Mouse (Mus musculus) forebrain, embryonic 16.5 days (tissue): ENCODE data around the gene Atxn7l1. TPM values are rescaled to one million over a fixed set of nuclear protein-coding genes. Genes with fewer than 3 reads are reported as not detected.

Experiments
- ATAC-seq: fragments of 200-750 bp; cut with Nextera tagmentation; 2 replicates; pipeline ENCODE4 v1.8.0; 2017; ENCODE audit warnings: mild to moderate bottlenecking, moderate library complexity
- H3K27ac ChIP-seq: fragments of 300-500 bp; sonication (generic); 2 replicates; pipeline ENCODE4 v1.5.1; 2014; ENCODE audit warnings: low read length, control low read depth
- H3K27me3 ChIP-seq: fragments of 300-500 bp; sonication (generic); replicated peaks from 2 replicates; pipeline ENCODE4 v1.6.1; 2014; ENCODE audit warnings: low read length; ENCODE audit not compliant: control insufficient read depth, insufficient read depth
- H3K36me3 ChIP-seq: fragments of 300-500 bp; sonication (generic); 2 replicates; pipeline ENCODE4 v1.6.1; 2014; ENCODE audit not compliant: control insufficient read depth, insufficient read depth
- H3K4me1 ChIP-seq: fragments of 300-500 bp; sonication (generic); replicated peaks from 2 replicates; pipeline ENCODE4 v1.6.1; 2014; ENCODE audit warnings: low read length; ENCODE audit not compliant: control insufficient read depth, insufficient read depth
- H3K4me2 ChIP-seq: fragments of 300-500 bp; sonication (generic); 2 replicates; pipeline ENCODE4 v1.6.1; 2014; ENCODE audit warnings: mild to moderate bottlenecking, low read length, control low read depth
- H3K4me3 ChIP-seq: fragments of 300-500 bp; sonication (generic); replicated peaks from 2 replicates; pipeline ENCODE4 v1.5.1; 2014; ENCODE audit warnings: mild to moderate bottlenecking, low read length, control low read depth
- H3K9ac ChIP-seq: fragments of 300-500 bp; sonication (generic); replicated peaks from 2 replicates; pipeline ENCODE4 v1.6.1; 2014; ENCODE audit warnings: low read depth, low read length, control low read depth
- H3K9me3 ChIP-seq: fragments of 300-500 bp; sonication (generic); 2 replicates; pipeline ENCODE4 v1.6.1; 2016; ENCODE audit warnings: low read length; ENCODE audit not compliant: control insufficient read depth
- WGBS: fragments of 180-500 bp; shearing (Covaris S2); extraction: QIAGEN DNeasy Blood & Tissue Kit; methylation state at CpG from one replicate; pipeline ENCODE4 v1.1.7; 2014; 5-methylcytosine and 5-hydroxymethylcytosine counted together
- polyA plus RNA-seq: library from polyadenylated mRNA; unstranded; fragments of >200 nt; fragmentation: Nextera tagmentation; extraction: Ambion mirVana; gene quantifications from 2 replicates; pipeline ENCODE4 v1.2.1, GENCODE M21; 2015

Gene Atxn7l1
- polyA plus RNA-seq, 1 experiment from 2014 or later = 19.9 TPM

DNA sequence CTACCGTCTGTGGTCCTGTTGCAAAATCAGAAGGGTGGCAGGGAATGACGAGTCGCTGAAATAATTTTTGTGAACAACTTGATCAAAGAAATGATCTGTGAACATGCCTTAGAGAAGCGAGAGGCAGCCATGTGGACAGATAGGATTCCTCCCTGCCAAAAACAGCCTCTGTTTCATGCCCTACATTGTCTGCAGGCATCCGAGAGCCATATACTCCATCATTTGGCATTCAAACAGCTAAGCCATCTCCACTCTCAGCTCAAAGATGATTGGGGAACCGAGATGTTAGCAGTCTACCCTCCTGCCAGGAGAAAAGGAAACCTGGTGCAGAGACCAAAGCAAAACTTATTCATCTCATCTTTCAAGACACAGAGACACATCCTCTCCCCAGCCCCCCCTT, 193.2 kb downstream of the Atxn7l1 start:
- no peak overlapping the region for H3K4me2 ChIP-seq
- no peak overlapping the region for H3K4me3 ChIP-seq
- no peaks in the 10 kb centered on the region for H3K27me3 ChIP-seq
- no peaks in the 10 kb centered on the region for H3K36me3 ChIP-seq
- no peaks in the 10 kb centered on the region for H3K9me3 ChIP-seq
- WGBS = 48% methylated on average over 6 of the region's 6 CpGs
- H3K4me1 ChIP-seq = peaks cover 50% of the 10 kb centered on the region
- ATAC-seq = peak; percentile 3
- H3K27ac ChIP-seq = peak overlapping the region; percentile 77
- H3K9ac ChIP-seq = no peak overlapping the region

DNA sequence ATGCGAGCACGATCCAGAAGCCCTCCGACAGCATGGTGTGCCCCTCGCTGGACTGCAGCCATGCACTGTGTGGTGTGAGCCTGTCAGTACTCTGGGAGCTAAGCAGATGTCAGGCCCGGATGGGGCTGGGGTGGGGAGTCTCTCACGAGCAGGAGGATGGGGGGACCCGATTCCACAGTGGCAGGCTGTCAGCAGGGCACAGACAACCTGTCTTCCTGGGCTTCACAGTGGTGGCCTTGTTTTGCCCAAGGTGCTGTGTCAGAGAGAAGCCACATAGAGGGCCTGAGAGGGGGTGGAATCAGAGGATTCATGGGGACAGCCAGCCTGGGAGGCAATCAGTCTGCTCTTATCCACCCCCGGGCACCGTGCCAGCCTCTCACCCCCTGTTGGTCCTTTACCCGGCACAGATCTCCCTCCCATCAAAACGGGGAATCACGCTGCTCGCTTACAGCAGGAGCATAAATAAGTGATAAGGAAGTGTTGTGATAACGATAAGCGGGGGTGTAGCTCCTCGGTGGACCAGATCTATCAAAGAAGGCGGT, 193.9 kb downstream of the Atxn7l1 start:
- H3K4me1 ChIP-seq = peaks cover 47% of the 10 kb centered on the region
- no peak overlapping the region for H3K4me3 ChIP-seq
- H3K27me3 ChIP-seq = no peaks in the 10 kb centered on the region
- 21% methylated on average over 17 of the region's 17 CpGs for WGBS
- H3K9me3 ChIP-seq = no peaks in the 10 kb centered on the region
- peak overlapping the region; percentile 35 for H3K9ac ChIP-seq
- peak; percentile 86 for ATAC-seq
- H3K36me3 ChIP-seq = no peaks in the 10 kb centered on the region
- peak overlapping the region; percentile 77 for H3K27ac ChIP-seq
- peak overlapping the region; percentile 29 for H3K4me2 ChIP-seq

DNA sequence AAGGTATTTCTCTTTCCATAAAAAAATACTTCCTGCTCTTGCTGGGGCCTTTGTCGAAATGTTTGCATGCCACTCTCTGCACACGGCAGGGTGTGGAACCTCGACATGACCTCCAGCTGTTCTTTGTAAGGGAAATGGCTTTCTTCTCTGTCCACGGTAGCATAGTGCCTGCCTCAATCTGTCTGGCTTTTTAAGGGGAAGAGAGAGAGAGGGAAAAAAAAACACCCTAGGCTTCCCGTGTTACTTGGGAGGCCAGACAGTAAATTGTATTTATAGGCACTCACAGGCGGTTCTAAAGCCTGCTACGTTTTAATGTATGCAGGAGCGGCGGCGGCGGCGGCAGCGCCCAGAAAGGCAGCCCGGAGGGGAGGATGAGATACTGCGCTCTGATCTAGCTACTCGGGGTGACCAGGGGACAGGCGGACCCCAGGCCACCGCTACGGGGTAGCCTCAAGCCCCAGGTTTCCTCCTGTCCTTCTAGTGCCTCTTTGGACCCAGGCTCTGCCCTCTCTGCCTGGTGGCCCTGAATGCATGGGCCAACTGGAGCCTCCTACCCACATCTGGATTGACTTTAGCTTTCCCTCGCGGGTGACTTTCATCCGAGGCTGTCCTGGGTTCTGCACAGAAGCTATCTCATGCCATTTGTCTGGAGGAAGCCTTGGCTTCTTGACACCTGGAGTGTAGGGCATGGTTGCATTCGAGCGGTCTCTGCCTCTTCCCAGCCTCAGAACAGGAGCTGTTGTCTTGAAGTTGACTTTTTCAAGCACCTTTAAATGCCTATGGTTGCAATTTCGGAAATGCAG, 197.7 kb downstream of the Atxn7l1 start:
- H3K27ac ChIP-seq = peak overlapping the region; percentile 16; the same call in 1 of the 2 replicates
- no peaks in the 10 kb centered on the region; the same call in 1 of the 2 replicates for H3K36me3 ChIP-seq
- peak overlapping the region; percentile 55 for H3K9ac ChIP-seq
- WGBS = 14% methylated on average over 25 of the region's 25 CpGs
- no peak overlapping the region for H3K4me3 ChIP-seq
- H3K4me2 ChIP-seq = peak overlapping the region; percentile 41
- ATAC-seq = peak; percentile 27; the same call in 1 of the 2 replicates
- H3K9me3 ChIP-seq = no peaks in the 10 kb centered on the region
- peaks cover 36% of the 10 kb centered on the region for H3K4me1 ChIP-seq
- no peaks in the 10 kb centered on the region for H3K27me3 ChIP-seq

DNA sequence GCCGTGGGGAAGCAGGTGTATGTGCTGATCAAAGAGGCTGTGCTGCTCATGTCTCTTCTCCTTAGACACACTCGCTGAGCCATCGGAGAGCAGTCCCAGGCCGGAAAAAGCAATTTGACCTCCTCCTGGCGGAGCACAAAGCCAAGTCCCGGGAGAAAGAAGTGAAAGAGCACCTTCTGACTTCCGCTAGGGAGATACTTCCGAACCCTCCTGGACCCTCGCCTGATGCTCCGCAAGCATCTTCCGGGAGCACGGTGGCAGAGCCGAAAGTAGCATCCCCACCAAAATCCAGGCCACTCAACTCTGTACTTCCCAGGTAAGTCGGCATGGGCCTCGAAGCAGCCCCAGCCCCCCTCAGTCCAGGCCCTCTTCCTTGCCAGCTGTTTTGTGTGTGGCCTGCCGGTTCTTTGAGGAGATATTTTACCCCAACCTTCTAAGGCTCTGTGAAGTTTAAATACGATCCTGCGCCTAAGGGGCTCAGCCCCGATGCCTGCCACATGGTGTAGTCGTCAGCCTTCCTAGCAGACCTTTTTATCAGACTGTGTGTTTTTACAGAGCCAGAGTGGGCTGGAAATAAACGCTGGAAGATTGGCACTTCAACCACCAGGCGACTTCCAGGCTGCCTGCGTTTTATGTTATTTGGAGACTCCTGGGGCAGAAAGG, 198.4 kb downstream of the Atxn7l1 start:
- Histone ChIP-seq H3K4me2 (peak overlapping the region; percentile 41; the same call in 1 of the 2 replicates), H3K27me3 (no peaks in the 10 kb centered on the region), H3K4me1 (peaks cover 29% of the 10 kb centered on the region), H3K36me3 (no peaks in the 10 kb centered on the region; the same call in 1 of the 2 replicates), H3K9me3 (no peaks in the 10 kb centered on the region), H3K9ac (peak overlapping the region; percentile 55), H3K27ac (no peak overlapping the region), H3K4me3 (no peak overlapping the region; the same call in 1 of the 2 replicates)
- WGBS = 42% methylated on average over 23 of the region's 23 CpGs
- ATAC-seq = no peak

DNA sequence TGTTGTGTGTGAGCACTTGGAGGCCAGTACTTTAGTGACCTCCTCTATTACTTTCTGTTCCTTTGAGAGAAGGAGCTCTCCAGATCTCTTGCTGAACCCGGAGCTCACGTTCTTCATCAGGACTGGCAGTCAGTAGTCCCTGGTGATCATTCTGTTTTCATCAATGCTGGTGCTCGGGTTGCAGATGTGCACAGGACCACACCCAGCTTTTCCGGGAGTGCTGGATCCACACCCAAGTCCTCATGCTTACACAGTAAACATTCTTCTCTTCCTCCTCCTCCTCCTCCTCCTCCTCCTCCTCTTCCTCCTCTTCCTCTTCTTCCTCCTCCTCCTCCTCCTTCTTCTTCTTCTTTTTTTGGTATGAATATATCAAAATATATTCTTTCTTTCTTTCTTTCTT, 205.2 kb downstream of the Atxn7l1 start:
- no peak overlapping the region for H3K4me2 ChIP-seq
- no peak for ATAC-seq
- H3K4me3 ChIP-seq = no peak overlapping the region
- no peaks in the 10 kb centered on the region for H3K9me3 ChIP-seq
- no peaks in the 10 kb centered on the region for H3K4me1 ChIP-seq
- H3K36me3 ChIP-seq = no peaks in the 10 kb centered on the region; the same call in 1 of the 2 replicates
- H3K27me3 ChIP-seq = no peaks in the 10 kb centered on the region
- no peak overlapping the region for H3K9ac ChIP-seq
- 88% methylated on average over 4 of the region's 4 CpGs for WGBS
- H3K27ac ChIP-seq = no peak overlapping the region

DNA sequence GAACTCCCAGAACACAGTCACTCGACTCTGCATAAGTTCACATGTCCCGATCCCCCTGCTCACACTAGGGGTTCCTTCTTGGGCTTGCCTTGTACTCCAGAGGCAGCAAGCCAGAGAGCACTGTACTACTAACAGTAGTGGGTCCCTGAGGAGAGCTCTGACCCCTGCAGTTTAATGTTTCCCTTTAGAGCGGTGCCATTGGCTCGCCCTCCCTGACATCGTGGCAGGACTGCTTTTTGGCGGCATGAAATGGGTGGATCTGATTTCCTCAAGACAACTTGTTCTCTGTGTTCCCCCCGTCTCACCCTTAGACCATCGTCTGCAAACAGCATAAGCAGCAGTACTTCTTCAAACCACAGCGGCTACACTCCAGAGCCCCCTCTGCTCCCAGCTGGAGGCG, 210.9 kb downstream of the Atxn7l1 start:
- Histone ChIP-seq H3K9me3 (no peaks in the 10 kb centered on the region), H3K36me3 (no peaks in the 10 kb centered on the region), H3K27ac (no peak overlapping the region), H3K4me3 (no peak overlapping the region), H3K4me2 (no peak overlapping the region), H3K9ac (no peak overlapping the region), H3K27me3 (no peaks in the 10 kb centered on the region), H3K4me1 (peaks cover 12% of the 10 kb centered on the region)
- no peak for ATAC-seq
- whole genome bisulfite sequencing = 93% methylated on average over 10 of the region's 10 CpGs

DNA sequence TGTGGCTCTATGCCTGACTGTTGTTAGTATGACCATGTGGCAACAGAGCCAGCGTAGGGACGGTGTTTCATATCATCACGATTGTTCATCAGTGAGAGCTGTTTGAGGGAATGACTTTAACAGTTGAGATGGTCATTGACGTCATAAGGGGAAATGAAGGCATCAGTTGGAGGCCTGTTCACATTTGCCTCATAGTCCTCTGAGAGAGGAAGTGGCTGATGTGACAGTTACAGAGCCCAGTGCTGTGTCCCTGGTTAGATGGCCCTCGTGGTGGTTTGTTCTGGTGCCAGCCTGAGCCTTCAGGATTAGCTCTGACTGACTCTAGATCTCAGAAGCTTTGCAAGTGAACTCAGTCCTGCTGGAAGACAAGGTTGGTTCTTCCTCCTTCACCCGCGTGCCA, 211.7 kb downstream of the Atxn7l1 start:
- no peak overlapping the region for H3K4me2 ChIP-seq
- H3K36me3 ChIP-seq = no peaks in the 10 kb centered on the region
- peaks cover 12% of the 10 kb centered on the region for H3K4me1 ChIP-seq
- H3K4me3 ChIP-seq = no peak overlapping the region
- H3K9me3 ChIP-seq = no peaks in the 10 kb centered on the region
- H3K27me3 ChIP-seq = no peaks in the 10 kb centered on the region
- H3K27ac ChIP-seq = no peak overlapping the region
- no peak overlapping the region for H3K9ac ChIP-seq
- no peak for ATAC-seq
- 95% methylated on average over 7 of the region's 7 CpGs for WGBS

DNA sequence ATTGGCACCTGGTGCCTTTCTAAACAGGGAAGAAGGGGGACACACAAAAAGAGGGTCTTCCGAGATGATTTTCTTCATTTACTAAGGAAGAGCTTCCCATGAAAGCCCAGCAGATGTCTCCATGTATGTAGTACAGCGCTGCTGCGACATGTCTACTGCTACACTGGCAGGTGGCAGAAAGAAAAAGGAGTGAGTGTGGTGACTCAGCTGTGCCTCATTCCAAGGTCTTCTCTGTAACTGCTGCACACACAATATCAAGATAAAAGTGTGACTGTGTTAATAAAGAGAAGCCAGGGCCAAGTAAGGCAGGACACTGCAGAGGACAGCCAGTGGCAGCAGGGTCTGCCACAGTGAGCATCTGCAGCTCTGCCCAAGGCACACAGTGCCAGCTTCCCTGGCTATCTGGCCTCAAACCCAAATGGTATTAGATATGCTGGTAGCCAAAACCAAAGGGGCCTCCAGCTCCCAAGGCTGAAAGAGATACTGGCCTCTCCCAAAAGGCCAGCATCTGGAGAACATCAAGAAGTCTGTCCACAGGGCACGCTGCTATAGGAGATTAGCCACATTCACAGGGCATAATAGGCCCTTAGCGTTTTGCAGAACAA, 212.5 kb downstream of the Atxn7l1 start:
- Histone ChIP-seq H3K36me3 (no peaks in the 10 kb centered on the region), H3K9me3 (no peaks in the 10 kb centered on the region), H3K4me1 (peaks cover 12% of the 10 kb centered on the region), H3K27ac (peak overlapping the region; percentile 13; the same call in 1 of the 2 replicates), H3K9ac (no peak overlapping the region), H3K4me2 (no peak overlapping the region), H3K27me3 (no peaks in the 10 kb centered on the region), H3K4me3 (no peak overlapping the region)
- 63% methylated on average over 5 of the region's 5 CpGs for WGBS
- ATAC-seq = peak; percentile 24; the same call in 1 of the 2 replicates

DNA sequence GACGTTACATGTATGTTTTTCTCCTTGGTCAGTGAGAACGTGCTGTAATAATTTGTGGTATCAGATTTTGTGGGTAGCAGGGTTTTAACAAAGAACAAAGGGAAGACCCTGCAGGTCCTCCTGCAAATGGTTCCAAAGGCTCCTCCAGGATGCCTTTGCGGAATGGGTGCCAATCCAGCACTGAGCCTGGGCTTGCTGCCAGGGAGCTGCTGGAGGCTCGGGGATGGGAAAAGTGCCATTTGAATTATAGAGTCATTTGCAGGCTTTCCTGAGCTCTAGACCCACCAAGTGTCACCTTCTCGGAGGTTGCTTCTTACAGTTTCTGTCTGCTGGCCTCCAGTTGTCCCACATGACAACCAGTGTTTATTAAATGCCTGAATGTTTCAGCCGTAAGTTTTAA, 213.2 kb downstream of the Atxn7l1 start:
- Histone ChIP-seq H3K9ac (no peak overlapping the region), H3K4me3 (no peak overlapping the region), H3K27me3 (no peaks in the 10 kb centered on the region), H3K36me3 (no peaks in the 10 kb centered on the region), H3K27ac (0 out of 2 replicates have a peak overlapping the region, but pooled peaks have one; percentile 13), H3K4me1 (peaks cover 12% of the 10 kb centered on the region), H3K4me2 (no peak overlapping the region), H3K9me3 (no peaks in the 10 kb centered on the region)
- 25% methylated on average over 6 of the region's 6 CpGs for WGBS
- peak; percentile 72 for ATAC-seq
